Mouse (Mus musculus) layer of hippocampus, adult 18-20 months (tissue): ENCODE data around the gene Tctex1d4. TPM values are rescaled to one million over a fixed set of nuclear protein-coding genes. Genes with fewer than 3 reads are reported as not detected.

Experiments used
- microRNA-seq, 2 experiments: library from miRNA; unstranded; fragments of <30 nt; microRNA quantifications; one replicate each; pipeline ENCODE4 v1.2.0; 2021
- total RNA-seq, 2 experiments: library from RNA; stranded (reverse); gene quantifications; 2 replicates each; pipeline ENCODE4 v1.2.3; 2021

Tctex1d4 gene
- total RNA-seq, 2 experiments from 2014 or later = 0.46 to 1.1 TPM

Small RNA genes lying within 50 kb of the gene (microRNA-seq; reads per million reads assigned to microRNA genes)
- gene Gm22398 = 0 reads per million in 2 experiments

Other genes starting within 250 kb of the Tctex1d4 start
- 10 to 100 TPM; 16.8 to 19.2 TPM for gene Zswim5, start 249.4 kb upstream of the Tctex1d4 start, total RNA-seq
- gene Urod, start 132.4 kb upstream of the Tctex1d4 start, total RNA-seq = 10 to 100 TPM; 61.9 to 69.4 TPM
- 10 to 100 TPM; 43.7 to 45.4 TPM for gene Hectd3, start 131.5 kb upstream of the Tctex1d4 start, total RNA-seq
- 10 to 100 TPM; 15.8 to 17.8 TPM for gene Eif2b3, start 107.4 kb upstream of the Tctex1d4 start, total RNA-seq
- 1 to 10 TPM; 1.6 to 1.8 TPM for gene Ptch2, start 30.7 kb upstream of the Tctex1d4 start, total RNA-seq
- 10 to 100 TPM; 13.9 to 16.9 TPM for gene Btbd19, start 1.1 kb upstream of the Tctex1d4 start, total RNA-seq
- gene Plk3, start 7.2 kb downstream of the Tctex1d4 start, total RNA-seq = 1 to 10 TPM; 8.7 to 9.2 TPM
- 100 to 1,000 TPM; 576 to 601 TPM for gene Rps8, start 29.4 kb downstream of the Tctex1d4 start, total RNA-seq
- under 1 TPM in 1 of 2 experiments, not detected in 1; 0.35 TPM for gene Kif2c, start 55.8 kb downstream of the Tctex1d4 start, total RNA-seq
- 1 to 10 TPM; 5.1 to 6.0 TPM for gene Tmem53, start 125.2 kb downstream of the Tctex1d4 start, total RNA-seq
- under 1 TPM; 0.57 to 0.86 TPM for gene Armh1, start 125.3 kb downstream of the Tctex1d4 start, total RNA-seq